Mouse (Mus musculus) lung, postnatal 0 days (tissue): Measurements from ENCODE around the gene T2.

Experiments used
- CTCF ChIP-seq: IDR thresholded peaks from 2 replicates; pipeline ENCODE4 v1.5.1; 2016; ENCODE audit warnings: antibody characterized with exemption, mild to moderate bottlenecking
- EP300 ChIP-seq: IDR thresholded peaks from 2 replicates; pipeline ENCODE4 v1.6.1; 2016; ENCODE audit warnings: antibody characterized with exemption, mild to moderate bottlenecking, control low read depth

DNA sequence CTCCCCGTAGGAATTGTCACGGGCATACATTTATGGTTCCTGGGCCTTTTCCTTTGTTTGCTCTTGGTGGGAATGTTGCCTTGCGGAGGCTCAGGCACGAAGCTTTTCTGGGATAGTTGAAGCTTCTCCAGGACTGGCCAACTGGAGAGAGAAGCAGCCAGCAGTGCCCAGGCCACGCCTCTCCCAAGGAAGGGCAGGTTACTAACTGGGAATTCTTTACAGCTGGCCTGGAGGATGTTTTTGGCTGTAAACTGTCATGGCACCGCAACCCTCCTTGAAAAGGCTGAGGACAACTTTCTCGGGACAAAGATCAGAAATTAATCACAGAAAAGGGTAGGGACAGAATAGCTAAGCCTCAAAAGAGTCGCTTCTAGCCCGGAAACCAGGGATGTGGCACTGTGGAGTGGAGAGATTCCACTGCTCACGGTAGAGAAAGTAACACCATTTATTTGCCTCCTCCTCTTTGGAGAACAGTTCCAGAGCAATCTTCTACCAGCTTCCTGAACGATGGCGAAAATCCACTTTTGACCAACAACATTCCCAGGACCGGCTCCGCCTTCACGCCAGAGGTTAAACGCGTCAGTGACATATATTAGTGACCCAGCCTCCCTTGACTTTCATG is 76.5 kb downstream of the T2 start:
- TF ChIP-seq CTCF = no peak
- no peak for TF ChIP-seq EP300
